Mouse (Mus musculus) midbrain, embryonic 11.5 days (tissue): ENCODE measurements around the gene Cnot10. TPM values are rescaled to one million over a fixed set of nuclear protein-coding genes. Genes with fewer than 3 reads are reported as not detected.

Source experiments
- polyA plus RNA-seq: library from polyadenylated mRNA; unstranded; fragments of >200 nt; fragmentation: Nextera tagmentation; extraction: Ambion mirVana; gene quantifications from 2 replicates; pipeline ENCODE4 v1.2.1, GENCODE M21; 2014

The Cnot10 gene
- polyA plus RNA-seq, 1 experiment from 2014 or later = 67.4 TPM

Other genes starting within 250 kb of the Cnot10 start
- gene Crtap, start 249.5 kb downstream of the Cnot10 start, polyA plus RNA-seq = 37.6 and 38.7 TPM in 2 replicates
- 20.9 and 25.6 TPM in 2 replicates for gene Glb1, start 239.1 kb downstream of the Cnot10 start, polyA plus RNA-seq
- 3.1 and 3.8 TPM in 2 replicates for gene Tmppe, start 239.1 kb downstream of the Cnot10 start, polyA plus RNA-seq
- not detected in 2 replicates for gene Ccr4, start 135.3 kb downstream of the Cnot10 start, polyA plus RNA-seq
- not detected in 2 replicates for gene C130032M10Rik, start 124.5 kb downstream of the Cnot10 start, polyA plus RNA-seq
- gene Trim71, start 75.8 kb downstream of the Cnot10 start, polyA plus RNA-seq = 1.6 and 2.2 TPM in 2 replicates
- 79.4 and 99.6 TPM in 2 replicates for gene Dync1li1, start 48.6 kb upstream of the Cnot10 start, polyA plus RNA-seq
- gene Cmtm6, start 90.9 kb upstream of the Cnot10 start, polyA plus RNA-seq = 26.0 and 26.1 TPM in 2 replicates
- gene Cmtm7, start 141.7 kb upstream of the Cnot10 start, polyA plus RNA-seq = 51.5 and 60.0 TPM in 2 replicates
- 13.6 and 15.5 TPM in 2 replicates for gene Cmtm8, start 204.0 kb upstream of the Cnot10 start, polyA plus RNA-seq